Mouse (Mus musculus): ENCODE measurements around the gene 9830107B12Rik.

9830107B12Rik gene

GRCm38 (mm10) chr17:48094820-48095680, 51.0 kb downstream of the 9830107B12Rik start:
- DNase-seq, result no peak

DNA sequence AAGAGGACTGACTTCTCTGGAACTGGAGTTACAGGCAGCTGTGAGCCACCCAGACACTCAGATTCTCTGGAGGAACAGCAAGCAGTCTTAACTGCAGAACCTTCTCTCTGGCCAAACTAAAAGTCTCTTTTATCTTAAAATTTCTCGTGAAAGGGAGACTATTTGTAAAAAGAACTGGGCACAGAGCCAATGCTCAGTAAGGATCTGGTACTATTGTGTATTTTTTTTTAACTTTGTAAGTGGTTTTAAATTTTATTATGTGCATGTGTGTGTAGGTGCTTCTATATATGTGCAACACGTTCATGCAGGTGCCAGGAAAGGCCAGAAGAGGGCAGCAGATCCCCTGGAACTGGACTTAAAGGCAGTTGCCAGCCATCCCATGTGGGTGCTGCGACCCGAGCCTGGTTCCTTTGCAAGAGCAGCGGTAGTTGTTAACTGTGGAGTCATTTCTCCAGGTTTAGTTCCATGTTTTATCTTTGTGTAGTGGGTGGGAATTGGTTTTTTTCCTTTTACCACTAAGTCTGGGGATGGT, 52.7 kb downstream of the 9830107B12Rik start:
- no peak for DNase-seq

DNA sequence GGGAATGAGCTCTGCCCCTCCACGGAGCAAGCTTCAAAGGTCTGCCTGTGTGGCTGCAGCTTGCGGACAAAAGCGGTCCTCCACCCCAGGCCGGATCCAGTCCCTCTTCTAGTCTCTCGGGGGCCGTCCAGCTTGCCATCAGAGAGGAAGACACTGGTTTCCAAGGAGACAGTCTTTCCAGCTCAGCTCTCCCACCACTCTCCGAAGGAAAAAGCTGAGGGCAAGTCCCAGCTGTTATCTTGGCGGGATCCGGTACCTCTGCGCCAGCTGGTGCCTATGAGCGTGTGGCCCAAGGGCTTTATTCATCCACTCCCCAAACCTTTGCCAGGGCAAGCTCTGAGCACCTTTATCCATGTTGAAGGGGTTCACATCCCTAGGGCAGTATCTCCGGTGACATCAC, 55.8 kb downstream of the 9830107B12Rik start:
- DNase-seq, result no peak

DNA sequence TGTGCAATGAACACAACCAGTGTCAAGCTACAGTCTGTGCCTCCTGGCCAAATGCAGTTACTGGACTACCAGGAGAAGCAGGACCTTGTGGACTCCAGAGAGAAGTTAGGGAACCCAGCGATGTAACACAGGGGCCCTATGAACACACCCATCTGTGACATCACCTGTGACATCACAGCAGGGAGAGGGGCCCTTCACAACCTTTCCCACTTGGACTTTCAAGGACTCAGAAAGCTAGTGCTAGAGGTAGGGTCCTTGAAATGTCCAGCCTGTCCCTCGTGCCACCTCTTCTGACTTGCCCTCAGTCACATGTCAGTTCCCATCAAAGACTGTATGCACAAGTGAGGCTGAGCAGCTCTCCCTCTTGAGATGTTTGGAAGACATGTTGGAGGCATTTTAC, 56.6 kb downstream of the 9830107B12Rik start:
- DNase-seq, result no peak

- DNase-seq, result no peak
Observed at GRCm38 (mm10) chr17:48089019-48089418, 57.0 kb downstream of the 9830107B12Rik start, which contains the start of gene 1700067P10Rik. Gene 1700067P10Rik (plus strand): TSS chr17:48089319.

DNA sequence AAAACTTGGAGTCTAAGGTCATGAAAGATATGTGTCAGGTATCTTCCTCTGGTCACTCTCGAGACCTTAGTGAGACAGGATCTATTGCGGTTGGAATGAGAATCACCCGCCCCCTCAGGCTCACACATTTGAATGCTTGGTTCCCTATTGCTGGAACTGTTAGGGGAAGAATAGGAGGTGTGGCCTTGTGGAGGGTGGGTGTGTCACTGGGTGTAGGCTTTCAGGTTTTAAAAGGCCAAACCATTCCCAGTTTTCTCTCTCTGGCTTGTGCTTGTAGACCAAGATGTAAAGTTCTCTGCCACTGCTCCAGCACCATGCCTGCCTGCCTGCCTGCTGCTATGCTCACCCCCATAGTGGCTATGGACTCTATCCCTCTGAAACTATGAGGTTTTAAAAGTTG, 65.4 kb downstream of the 9830107B12Rik start:
- DNase-seq, result no peak
